Mouse (Mus musculus): ENCODE data around the gene Gm16253.

DNA sequence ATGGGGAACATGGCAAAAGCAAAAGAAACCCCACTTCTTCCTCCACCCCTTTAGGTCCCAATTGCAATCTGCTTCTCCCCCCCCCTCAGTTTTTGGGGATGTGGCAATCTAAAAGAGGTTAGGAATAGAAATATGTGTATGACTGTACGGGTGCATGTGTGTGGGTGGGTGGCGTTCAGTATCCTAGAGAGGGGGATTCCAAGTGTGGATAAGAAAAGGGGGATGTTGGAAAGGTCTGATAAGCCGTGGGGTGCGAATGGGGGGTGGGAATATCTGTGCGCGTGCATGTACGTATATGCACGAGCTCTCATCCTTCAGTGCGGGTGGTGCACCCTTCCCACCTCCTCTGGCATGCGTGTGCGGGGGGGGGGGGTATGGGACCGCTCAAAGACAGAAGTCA is 20.1 kb downstream of the Gm16253 start:
- TF ChIP-seq POLR2A (IDR thresholded peaks at IDR 0.05; ENCODE audit: control insufficient read depth, extremely low read depth, insufficient read depth, low read length, poor library complexity) (no peak), CTCF (IDR thresholded peaks at IDR 0.05; ENCODE audit: borderline replicate concordance, control insufficient read depth, extremely low read depth, insufficient read depth, low read length, poor library complexity) (no peak)
